Mouse (Mus musculus) bone marrow macrophage, adult 2 months (primary cell): ENCODE measurements at regions not wholly inside any gene's neighbourhood (a gene's known extent, or its start where the extent isn't known, plus 50 kb on each side); places are given as distances from the start of the nearest gene placed in this dataset.

Experiments
- H3K27ac ChIP-seq: 2 replicates; pipeline ENCODE4 v1.5.1; 2012; ENCODE audit warnings: low read depth, low read length; ENCODE audit not compliant: insufficient read depth
- H3K4me1 ChIP-seq: 2 replicates; pipeline ENCODE4 v1.6.1; 2012; ENCODE audit warnings: low read length; ENCODE audit not compliant: control insufficient read depth, insufficient read depth
- H3K4me3 ChIP-seq: 2 replicates; pipeline ENCODE4 v1.5.1; 2012; ENCODE audit warnings: mild to moderate bottlenecking, low read length, moderate library complexity; ENCODE audit not compliant: insufficient read depth
- CTCF ChIP-seq: IDR thresholded peaks from 2 replicates; pipeline ENCODE4 v1.5.1; 2012; ENCODE audit warnings: low read depth, mild to moderate bottlenecking, low read length, moderate library complexity
- POLR2A ChIP-seq: IDR thresholded peaks from 2 replicates; pipeline ENCODE4 v1.6.1; 2012; ENCODE audit warnings: mild to moderate bottlenecking, low read depth, low read length, borderline replicate concordance

GRCm38 (mm10) chr14:25328230-25328629 is 130.8 kb upstream of the Zmiz1 start:
- no peak overlapping the region for H3K27ac ChIP-seq
- TF ChIP-seq POLR2A (no peak), CTCF (no peak)
- H3K4me1 ChIP-seq: no peaks in the 10 kb centered on the region
- H3K4me3 ChIP-seq: no peak overlapping the region

- Histone ChIP-seq H3K27ac (no peak overlapping the region), H3K4me3 (no peak overlapping the region), H3K4me1 (no peaks in the 10 kb centered on the region)
- TF ChIP-seq CTCF (no peak), POLR2A (no peak)
Observed at GRCm38 (mm10) chr14:25334186-25334585, 124.8 kb upstream of the Zmiz1 start.

- H3K4me1 ChIP-seq: no peaks in the 10 kb centered on the region
- H3K4me3 ChIP-seq: no peak overlapping the region
- H3K27ac ChIP-seq: no peak overlapping the region
- TF ChIP-seq CTCF: no peak
Observed at GRCm38 (mm10) chr14:25336875-25337274, 122.1 kb upstream of the Zmiz1 start.

- TF ChIP-seq POLR2A (no peak), CTCF (no peak)
Observed at GRCm38 (mm10) chr14:25338404-25339051, 120.5 kb upstream of the Zmiz1 start.

GRCm38 (mm10) chr14:25340845-25341244 is 118.1 kb upstream of the Zmiz1 start:
- Histone ChIP-seq H3K4me1 (peaks cover 26% of the 10 kb centered on the region), H3K27ac (no peak overlapping the region), H3K4me3 (no peak overlapping the region)
- TF ChIP-seq CTCF (no peak), POLR2A (no peak)

More at GRCm38 (mm10) chr14:25338404-25339051, 120.5 kb upstream of the Zmiz1 start:
- H3K4me3 ChIP-seq: no peak overlapping the region
- H3K4me1 ChIP-seq: peaks cover 13% of the 10 kb centered on the region
- H3K27ac ChIP-seq: no peak overlapping the region

GRCm38 (mm10) chr14:25341848-25342427 is 117.0 kb upstream of the Zmiz1 start:
- Histone ChIP-seq H3K27ac (no peak overlapping the region), H3K4me1 (peaks cover 34% of the 10 kb centered on the region), H3K4me3 (no peak overlapping the region)
- TF ChIP-seq CTCF (no peak), POLR2A (no peak)

- TF ChIP-seq POLR2A (no peak), CTCF (no peak)
- Histone ChIP-seq H3K4me3 (no peak overlapping the region), H3K27ac (no peak overlapping the region), H3K4me1 (peaks cover 45% of the 10 kb centered on the region)
Observed at GRCm38 (mm10) chr14:25342865-25343565, 116.0 kb upstream of the Zmiz1 start.

GRCm38 (mm10) chr14:25345995-25346394 is 113.0 kb upstream of the Zmiz1 start:
- no peak for TF ChIP-seq POLR2A
- TF ChIP-seq CTCF: no peak
- H3K4me1 ChIP-seq: peaks cover 45% of the 10 kb centered on the region
- peak overlapping the region; percentile 66 for H3K27ac ChIP-seq
- no peak overlapping the region for H3K4me3 ChIP-seq

- Histone ChIP-seq H3K27ac (no peak overlapping the region), H3K4me1 (peaks cover 45% of the 10 kb centered on the region), H3K4me3 (no peak overlapping the region)
- TF ChIP-seq CTCF (no peak), POLR2A (no peak)
Observed at GRCm38 (mm10) chr14:25346813-25347610, 112.0 kb upstream of the Zmiz1 start.
